Comparison of ENCODE assay signal across 8 mouse cellular contexts in genomic region chr3:88834951-88835491, GRCm38 (mm10). TPM values are rescaled to one million over a fixed set of nuclear protein-coding genes. Genes with fewer than 3 reads are reported as not detected.
A peak's percentile ranks its signal among the peaks of the same experiment; 100 is the strongest.
DNase-seq lines count a peak whose midpoint lies in the region; ATAC-seq and TF ChIP-seq lines count a peak whose summit lies in the region.
"Not testable (repeated sequence)": the region's sequence is repeated elsewhere in the genome, so short reads cannot be mapped to it uniquely, and the experiment has no call there.

Gon4l (plus strand) TSS chr3:88835231.

- peak within 1 kb of the TSS; percentile 80 for H3K27ac ChIP-seq in gastrocnemius, adult 2 months
- peak within 1 kb of the TSS; percentile 91 for H3K27ac ChIP-seq in hindbrain, embryonic 13.5 days
- H3K27ac ChIP-seq in lung, embryonic 15.5 days, result not testable (repeated sequence)

- not testable (repeated sequence) for TF ChIP-seq CTCF in gastrocnemius, adult 2 months (IDR thresholded peaks at IDR 0.05)

- peak within 1 kb of the TSS; percentile 71 for H3K4me3 ChIP-seq in gastrocnemius, adult 2 months
- H3K4me3 ChIP-seq in hindbrain, embryonic 13.5 days, result peak within 1 kb of the TSS; percentile 40
- H3K4me3 ChIP-seq in lung, embryonic 15.5 days, result peak within 1 kb of the TSS; percentile 40

- peak; percentile 59 for DNase-seq in ZHBTc4 (ENCODE audit: low read depth, low spot score)
- DNase-seq in cerebellum, postnatal 36 days, result peak; percentile 14 to 42
- DNase-seq in gastrocnemius, adult 2 months, result peak; percentile 30
- peak; percentile 23 to 44 for DNase-seq in layer of hippocampus, postnatal 10 days (ENCODE audit: low spot score in 2 of 2)
- DNase-seq in thymus, postnatal 4 days, result peak; percentile 51

- intact Hi-C loops in gastrocnemius, adult 2 months (cut with DNase I), result not testable (repeated sequence)

- peak; percentile 49 for ATAC-seq in hindbrain, embryonic 13.5 days (ENCODE audit: low FRiP score)
- peak; percentile 74 for ATAC-seq in lung, embryonic 15.5 days (ENCODE audit: borderline replicate concordance, extremely low read depth, low FRiP score, low TSS enrichment)
- ATAC-seq in neutrophil, adult 5-6 weeks (ENCODE audit: extremely low read depth, insufficient number of reproducible peaks, low FRiP score, poor library complexity, severe bottlenecking), result peak; percentile 79

- not testable (repeated sequence) for H3K27me3 ChIP-seq in hindbrain, embryonic 13.5 days; lung, embryonic 15.5 days

- not testable (repeated sequence) for H3K9me3 ChIP-seq in hindbrain, embryonic 13.5 days; lung, embryonic 15.5 days

- not testable (repeated sequence) for H3K4me1 ChIP-seq in hindbrain, embryonic 13.5 days (replicated peaks); lung, embryonic 15.5 days

- peak within 1 kb of the TSS; percentile 51 for H3K4me2 ChIP-seq in hindbrain, embryonic 13.5 days
- H3K4me2 ChIP-seq in lung, embryonic 15.5 days, result peak within 1 kb of the TSS; percentile 45

- peaks cover 12% of the 10 kb centered on the region for H3K36me3 ChIP-seq in hindbrain, embryonic 13.5 days
- not testable (repeated sequence) for H3K36me3 ChIP-seq in lung, embryonic 15.5 days

- peak within 1 kb of the TSS; percentile 62 for H3K9ac ChIP-seq in hindbrain, embryonic 13.5 days
- not testable (repeated sequence) for H3K9ac ChIP-seq in lung, embryonic 15.5 days

- WGBS in hindbrain, embryonic 13.5 days, result 3% methylated on average over 33 of the region's 39 CpGs
- WGBS in lung, embryonic 15.5 days, result 3% methylated on average over 27 of the region's 39 CpGs

RNA-seq across cellular contexts. Expression of gene Gon4l, which starts in this region (rescaled TPM):
- total RNA-seq in gastrocnemius, adult 2 months (2021), result 10 to 100 TPM; 14.2 to 15.9 TPM
- 13.0 and 13.9 TPM in 2 replicates for polyA plus RNA-seq in hindbrain, embryonic 13.5 days (2015; fragmentation: Nextera tagmentation; extraction: Ambion mirVana)
- total RNA-seq in layer of hippocampus, postnatal 10 days (2021), result 10 to 100 TPM; 47.9 to 52.2 TPM
- 9.2 and 9.4 TPM in 2 replicates for polyA plus RNA-seq in lung, embryonic 15.5 days (2015; fragmentation: Nextera tagmentation; extraction: Ambion mirVana)
- total RNA-seq in neutrophil, adult 5-6 weeks (2017), result 50.8 and 52.1 TPM in 2 replicates
